Mouse (Mus musculus) adrenal gland, adult (tissue): Measurements from ENCODE around the gene Gm17617.

Source experiments
- DNase-seq, 2 experiments: peaks; one replicate each; pipeline ENCODE4 v3.0.0; 2022 to 2023; ENCODE audit warnings: low spot score in 1 of 2; ENCODE audit not compliant: inconsistent age in 2 of 2

Gene Gm17617

DNA sequence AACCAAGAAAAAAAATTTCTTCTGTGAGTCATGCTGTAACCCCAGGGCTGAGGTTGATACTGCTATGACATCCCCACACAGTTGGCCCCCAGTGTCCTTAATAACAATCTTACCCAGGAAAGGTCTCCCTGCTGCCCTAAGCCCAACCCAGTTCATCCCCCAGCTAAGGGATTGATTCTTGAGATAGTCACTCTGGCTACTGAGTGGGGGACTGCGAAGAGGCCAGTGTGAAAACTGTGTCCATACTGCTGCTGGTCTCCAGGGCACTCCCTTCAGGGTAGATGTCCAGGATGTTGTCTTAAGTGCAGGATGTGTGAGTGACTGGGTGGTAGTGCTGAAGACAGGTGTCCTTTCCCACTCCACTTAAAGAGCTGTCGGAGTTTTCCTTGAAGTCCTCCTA lies at the start of gene Gm17617:
Gene Gm17617 (minus strand): TSS at position 101 of the 400 bp plus-strand sequence.
- DNase-seq: no peak

DNA sequence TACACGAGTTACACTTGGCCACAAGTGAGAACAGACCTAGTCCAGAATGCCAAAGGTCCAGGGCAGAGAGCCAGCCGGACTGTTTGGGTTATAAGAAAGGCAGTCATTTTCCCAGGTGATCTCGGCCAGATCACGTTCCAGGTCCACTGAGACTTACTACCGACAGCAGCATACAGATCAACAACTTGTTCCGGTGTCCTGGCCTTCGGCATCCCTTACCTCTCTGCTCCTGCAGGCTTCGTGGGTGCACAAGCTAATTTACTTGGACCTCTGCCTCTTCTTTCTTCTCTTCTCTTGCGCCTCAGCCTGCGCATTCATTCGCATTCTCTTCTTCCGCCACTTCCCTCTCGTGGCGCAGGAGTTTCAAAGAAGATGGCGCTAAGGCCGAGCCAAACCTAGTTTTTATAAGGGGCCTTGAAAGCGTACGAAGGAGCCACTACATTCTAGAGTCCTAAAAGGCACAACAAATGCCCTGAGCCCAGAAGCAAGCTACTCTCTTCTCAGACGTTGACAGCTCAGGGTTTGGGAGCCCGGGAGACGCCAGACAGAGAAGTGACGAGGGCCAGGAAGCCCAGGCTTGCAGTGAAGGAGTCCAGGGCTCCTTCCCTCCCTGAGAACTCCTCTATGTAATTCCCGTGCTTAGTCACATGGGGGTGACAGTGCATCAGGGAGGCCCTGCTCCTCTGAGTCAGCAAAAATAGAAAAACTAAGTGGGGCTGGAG lies 49.0 kb upstream of the Gm17617 start:
- peak; percentile 86 to 97 for DNase-seq

DNA sequence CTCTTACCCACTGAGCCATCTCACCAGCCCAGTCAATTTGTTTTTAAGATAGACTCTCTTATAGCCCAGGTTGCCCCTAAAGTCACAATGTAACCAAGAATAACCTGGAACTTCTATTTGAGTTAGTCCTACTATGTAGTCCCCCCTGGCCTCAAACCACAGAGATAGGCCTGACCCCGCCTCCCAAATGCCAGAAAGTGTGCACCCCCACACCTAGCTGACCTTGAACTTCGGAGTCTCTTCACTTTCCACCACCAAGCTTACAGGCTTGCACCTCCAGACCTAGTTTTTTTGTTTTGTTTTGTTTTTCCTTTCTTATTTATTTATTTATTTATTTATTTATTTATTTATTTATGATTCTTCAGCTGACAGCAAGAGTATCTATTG lies 48.4 kb upstream of the Gm17617 start:
- DNase-seq: peak in 1 of 2 experiments; percentile 38

DNA sequence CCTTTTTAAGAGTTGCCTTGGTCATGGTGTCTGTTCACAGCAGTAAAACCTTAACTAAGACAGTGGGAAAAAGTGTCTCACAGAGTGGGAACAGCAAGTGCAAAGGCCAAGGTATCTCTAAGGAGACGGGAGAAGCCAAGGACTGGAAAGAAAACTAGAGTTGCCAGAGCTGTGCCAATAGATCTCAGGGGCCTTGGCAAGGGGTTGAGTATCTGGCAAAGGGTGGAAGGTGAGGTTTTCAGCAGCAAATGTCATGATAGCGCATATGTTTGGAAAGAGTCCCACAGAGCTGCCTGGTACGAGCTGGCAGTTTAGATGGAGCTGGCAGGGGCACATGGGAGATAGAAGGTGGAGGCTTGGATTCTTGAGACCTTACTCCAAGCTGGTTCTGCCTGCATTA lies 46.2 kb upstream of the Gm17617 start:
- DNase-seq: peak in 1 of 2 experiments; percentile 51

DNA sequence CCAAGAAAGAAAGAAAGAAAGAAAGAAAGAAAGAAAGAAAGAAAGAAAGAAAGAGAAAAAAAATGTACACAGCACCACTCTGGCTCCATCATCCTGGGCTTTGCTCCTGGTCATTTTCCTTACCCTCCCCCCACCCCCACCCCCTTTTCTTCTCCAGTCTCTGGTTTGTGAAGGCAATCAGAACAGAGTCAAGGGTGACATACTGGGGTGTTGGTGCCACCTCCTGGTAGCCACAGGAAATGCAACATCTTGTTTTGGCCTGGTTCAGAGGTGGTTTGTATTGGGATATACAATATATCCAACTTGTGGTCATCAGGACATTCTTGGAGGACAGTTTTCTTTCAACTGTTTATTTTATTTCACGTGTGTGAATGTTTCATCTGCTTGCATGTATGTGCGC lies 45.2 kb upstream of the Gm17617 start:
- peak; percentile 78 to 94 for DNase-seq

DNA sequence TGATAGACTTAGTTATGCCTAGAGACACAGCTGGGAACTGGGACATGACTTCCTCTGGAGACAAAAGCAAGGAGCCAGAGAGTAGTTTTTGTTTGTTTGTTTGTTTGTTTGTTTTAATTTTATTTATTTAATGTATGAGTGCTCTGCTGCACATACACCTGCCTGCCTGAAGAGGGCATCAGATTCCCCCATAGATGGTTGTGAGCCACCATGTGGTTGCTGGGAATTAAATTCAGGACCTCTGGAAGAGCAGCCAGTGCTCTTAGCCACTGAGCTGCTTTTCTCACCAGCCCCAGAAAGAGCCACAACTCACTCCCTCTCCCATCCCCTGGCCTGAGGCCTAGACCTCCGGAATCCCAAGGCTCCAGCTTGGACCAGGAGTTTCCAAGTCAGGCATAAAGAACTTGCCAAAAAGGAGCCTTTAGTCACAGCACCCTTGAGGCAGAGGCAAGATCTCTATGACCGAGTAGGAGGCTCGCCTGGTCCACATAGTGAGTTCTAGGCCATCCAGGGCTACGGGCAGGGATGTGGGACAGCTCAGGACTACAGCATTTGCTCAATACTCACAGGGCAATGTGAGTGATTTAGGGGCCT lies 44.7 kb upstream of the Gm17617 start:
- peak; percentile 25 to 69 for DNase-seq

DNA sequence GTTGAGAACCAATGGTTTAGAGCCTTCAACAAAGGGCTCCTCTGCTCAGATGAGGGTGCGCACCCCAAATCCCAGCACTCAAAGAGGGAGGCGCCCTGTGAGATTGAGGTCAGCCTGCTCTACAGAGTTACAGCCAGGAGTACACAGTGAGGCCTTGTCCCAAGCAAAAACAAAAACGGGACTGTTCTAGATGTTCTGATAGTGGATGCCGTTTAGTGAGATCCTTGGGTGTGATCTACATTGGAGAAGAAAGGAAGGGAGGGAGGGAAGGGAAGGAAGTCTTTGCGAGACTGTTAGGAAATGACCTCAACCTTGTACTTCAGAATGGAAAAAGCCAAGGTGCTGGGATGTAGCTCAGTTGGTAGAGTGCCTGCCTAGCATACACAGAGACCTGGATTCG lies 42.9 kb upstream of the Gm17617 start:
- DNase-seq: peak in 1 of 2 experiments; percentile 20

DNA sequence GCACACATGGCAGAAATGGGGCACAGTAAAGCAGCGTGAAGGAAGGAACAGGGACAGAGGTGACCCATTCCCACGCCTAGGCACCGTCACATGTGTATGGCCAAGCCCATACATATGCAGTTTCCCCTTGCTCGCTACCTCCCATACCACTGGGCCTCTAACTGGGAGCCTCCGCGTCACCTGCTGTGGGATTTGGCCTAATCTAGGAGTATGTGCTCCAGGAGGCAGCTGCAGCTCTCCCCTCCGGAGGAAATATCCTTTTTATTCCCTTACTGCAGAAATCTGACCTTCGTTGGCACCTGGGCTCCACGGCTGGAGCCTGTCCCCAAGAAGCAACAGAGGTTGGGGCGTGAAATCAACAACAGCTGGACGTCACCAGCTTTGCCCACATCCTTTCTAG lies 41.0 kb upstream of the Gm17617 start:
- DNase-seq: peak in 1 of 2 experiments; percentile 21

DNA sequence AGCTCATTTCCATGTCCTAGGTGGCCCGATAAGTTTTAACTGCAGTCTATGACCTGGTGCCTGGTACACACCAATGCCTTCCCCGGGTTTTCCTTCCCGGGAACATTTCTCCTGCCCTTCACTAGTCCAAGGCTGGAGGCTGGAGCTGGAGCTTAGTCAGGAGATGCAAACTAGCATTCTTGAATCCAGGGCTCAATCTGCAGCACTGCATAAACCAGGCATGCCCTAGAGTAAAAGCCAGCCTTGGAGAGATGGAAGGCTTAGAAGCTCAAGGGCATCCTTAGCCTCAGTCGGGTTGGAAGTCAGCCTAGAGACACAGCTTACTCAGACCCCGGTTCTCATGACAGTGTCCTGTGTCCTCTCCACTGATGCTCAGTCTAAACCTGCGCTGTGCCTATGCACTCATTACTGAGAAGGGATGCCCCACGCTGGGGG lies 39.0 kb upstream of the Gm17617 start:
- peak; percentile 60 to 86 for DNase-seq

DNA sequence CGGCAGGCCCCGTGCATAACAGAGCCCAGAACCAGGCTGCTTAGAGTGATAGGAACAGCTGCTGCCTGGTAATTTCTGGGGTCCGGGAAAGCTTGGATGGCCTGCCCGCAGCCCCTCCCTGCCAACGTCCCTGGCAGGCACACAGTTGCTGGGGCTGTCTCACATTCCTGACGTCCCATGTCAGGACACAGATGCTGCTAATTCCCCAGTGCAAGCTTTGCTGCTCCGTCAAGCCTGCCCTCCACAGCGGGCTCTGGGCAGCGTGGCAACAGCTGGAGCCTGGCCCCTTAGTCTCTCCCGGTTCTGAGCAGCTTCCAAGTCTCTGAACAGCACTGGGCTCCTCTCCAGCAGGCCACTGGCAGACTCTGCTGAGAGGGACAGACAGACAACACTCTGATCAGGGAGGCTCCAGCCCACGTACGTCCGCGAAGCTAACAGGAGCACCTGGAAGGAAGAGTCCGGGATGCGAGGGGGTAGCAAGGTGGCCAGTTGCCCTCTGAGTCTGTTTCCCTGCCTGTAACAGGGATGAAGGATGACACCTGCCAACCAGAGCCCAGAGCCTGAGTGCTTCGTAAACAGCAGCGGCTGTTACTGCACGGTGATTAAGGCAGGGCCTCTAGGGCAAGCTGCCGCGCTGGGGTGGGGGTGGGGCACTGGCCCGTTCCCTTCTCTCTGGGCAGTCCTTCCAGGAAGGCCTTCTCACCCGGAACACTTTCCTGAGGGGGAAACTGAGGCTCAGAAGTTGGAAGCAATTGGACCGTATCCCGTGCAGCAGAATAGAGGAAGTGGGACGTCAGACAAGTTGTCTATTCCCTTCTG lies 38.4 kb upstream of the Gm17617 start:
- DNase-seq: peak; percentile 66 to 87

DNA sequence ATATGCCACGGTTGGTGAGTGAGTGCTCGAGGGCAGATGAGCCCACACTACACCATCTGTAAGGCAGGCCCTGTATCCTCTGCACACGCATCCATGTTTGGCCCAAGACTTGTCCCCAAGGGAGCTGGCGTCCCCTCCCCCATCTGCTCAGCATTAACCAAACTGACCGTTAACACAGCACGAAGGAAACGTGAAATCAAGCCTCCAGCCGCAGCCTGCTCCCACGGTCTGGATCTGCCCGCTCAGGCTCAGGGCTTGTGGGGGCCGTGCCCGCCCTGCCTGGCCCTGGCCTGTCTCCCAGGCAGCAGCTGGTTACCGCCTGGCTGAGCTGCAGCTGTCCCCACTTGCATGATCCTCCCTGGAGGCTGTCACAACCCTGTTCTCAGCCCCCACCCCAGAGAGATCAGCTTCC lies 35.6 kb upstream of the Gm17617 start:
- DNase-seq: peak; percentile 42 to 55

DNA sequence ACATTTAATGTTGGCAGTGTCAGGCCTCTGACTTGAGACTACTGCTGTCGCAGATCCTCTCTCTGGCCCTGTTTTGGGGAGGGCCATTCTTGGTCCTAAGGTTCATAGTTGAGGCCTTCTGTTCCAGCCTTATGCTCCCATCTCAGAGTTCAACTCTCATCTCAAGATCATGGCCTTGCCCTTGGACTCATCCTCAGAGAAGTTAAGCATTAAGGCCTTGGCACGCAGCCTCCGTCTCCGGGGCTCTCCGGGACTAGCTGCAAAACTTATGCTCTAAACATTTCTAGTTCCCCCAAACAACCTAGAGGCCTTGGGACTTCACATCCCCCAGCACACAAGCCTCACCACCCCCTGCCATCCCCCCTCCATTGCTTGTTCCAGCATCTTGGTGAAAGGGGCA lies 34.9 kb upstream of the Gm17617 start:
- DNase-seq: peak in 1 of 2 experiments; percentile 60

DNA sequence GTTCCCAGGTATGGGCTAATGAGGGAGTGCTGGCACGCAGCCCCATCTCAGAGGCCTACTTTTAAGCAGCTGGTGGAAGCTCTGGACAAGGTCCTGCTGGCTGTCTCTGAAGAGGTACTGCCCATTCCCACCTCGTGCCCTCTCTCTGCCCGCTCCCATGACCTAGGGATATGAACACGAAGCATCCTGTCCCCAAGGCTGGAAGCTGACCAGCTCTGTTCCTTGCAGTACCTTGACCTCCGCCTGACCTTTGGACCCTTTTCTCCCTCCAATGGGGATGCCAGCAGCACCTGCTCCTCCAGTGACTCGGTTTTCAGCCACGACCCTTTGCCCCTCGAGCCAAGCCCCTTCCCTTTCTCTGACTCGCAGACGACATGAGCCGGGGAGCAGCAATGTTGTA lies 34.5 kb upstream of the Gm17617 start:
- no peak for DNase-seq

DNA sequence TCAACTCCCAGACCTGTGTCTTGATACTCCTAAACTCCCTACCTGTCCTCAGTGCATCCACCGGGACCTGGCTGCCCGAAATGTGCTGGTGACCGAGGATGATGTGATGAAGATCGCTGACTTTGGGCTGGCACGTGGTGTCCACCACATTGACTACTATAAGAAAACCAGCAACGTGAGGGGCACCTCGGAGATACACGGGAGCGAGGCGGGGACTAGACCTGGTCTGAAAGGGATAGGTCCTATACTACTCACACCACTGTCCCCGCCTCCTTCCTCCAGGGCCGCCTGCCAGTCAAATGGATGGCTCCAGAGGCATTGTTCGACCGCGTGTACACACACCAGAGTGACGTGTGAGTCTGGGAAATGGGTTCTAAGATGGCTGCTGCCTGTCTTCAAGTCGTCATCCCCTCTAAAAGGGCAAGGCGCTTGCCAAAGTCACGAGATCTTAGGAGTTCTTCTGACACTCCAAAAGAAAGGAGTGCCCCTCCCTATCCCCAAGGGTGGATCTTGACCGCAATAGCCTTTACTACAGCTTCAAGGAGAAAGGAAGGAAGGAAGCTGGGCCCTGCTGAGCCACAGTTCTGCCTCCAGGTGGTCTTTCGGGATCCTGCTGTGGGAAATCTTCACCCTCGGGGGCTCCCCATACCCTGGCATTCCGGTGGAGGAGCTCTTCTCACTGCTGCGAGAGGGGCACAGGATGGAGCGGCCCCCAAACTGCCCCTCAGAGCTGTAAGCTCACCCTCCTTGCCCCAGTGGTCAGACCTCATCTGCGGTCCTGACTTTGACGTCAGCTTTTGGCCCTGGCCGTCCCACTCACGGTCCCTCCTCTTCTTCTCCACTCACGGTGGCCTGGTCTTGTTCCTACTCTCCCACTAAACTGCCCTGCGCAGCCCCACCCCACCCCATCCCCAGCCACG lies 33.7 kb upstream of the Gm17617 start:
- DNase-seq: peak in 1 of 2 experiments; percentile 24

DNA sequence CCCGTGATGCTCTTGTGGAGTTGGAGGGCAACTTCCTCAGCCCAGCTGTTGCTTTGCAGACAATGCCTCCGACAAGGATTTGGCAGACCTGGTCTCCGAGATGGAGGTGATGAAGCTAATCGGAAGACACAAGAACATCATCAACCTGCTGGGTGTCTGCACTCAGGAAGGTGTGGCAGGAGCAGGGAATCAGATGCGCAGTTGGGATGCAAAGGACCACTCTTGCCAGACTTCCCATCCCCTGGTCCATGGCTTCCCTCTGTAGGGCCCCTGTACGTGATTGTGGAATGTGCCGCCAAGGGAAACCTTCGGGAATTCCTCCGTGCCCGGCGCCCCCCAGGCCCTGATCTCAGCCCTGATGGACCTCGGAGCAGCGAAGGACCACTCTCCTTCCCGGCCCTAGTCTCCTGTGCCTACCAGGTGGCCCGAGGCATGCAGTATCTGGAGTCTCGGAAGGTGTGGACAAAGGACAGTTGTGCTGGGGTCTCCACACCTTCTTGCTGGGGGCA lies 32.5 kb upstream of the Gm17617 start:
- no peak for DNase-seq

DNA sequence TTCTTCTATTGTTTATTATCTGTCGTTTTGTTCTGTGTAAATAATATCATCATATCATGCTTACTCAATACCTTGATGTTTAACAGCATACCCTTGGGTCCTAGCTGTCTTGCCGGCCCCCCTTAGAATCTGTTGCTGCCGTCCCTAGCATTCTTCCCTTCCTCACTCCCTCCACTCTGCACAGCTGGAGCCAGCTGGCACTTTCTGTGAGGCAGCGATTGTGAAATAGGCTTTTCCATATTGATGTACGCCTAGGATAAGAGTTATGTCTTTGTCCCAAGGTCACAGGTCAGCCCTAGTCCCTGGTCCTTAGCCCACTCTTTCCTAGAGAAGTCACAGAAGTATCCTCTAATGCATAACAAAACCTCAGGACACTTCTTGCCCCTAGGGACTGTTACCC lies 30.2 kb upstream of the Gm17617 start:
- DNase-seq: peak in 1 of 2 experiments; percentile 40

DNA sequence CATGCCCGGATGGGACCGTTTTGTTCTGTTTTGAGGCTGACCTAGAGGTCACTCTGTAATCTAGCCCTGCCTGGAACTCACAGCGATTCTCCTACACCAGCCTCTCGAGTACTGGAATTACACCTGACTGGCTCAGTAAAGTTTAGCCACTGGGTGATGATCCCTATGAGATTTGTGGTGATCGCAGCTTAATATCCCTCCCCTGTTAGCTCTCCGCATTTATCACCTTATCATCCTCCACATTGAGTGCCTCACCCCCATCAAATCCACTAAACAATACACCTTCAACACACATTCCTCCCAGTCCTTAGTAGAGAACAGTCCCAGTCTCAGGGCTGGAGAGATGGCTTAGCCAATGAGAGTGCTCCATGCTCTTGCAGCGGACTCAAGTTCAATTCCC lies 29.0 kb upstream of the Gm17617 start:
- no peak for DNase-seq

DNA sequence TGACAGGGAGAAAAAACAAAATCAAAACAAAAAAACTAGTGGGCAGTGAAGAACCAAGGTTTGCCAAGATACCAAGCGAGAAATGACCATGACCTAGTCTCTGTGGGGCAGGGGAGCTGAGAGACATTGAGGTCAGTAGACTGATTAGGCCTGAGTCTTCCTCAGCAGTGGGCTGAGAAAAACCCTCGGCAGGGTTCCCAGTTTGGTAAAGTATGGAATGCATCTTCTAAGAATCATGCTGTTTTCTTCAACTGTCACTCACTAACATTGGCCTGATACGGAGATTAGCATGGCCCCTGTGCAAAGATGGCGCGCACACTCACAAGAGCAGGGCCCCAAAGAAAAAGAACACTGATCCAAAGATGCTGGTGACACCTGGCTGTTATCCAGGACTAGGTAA lies 20.6 kb upstream of the Gm17617 start:
- peak in 1 of 2 experiments; percentile 63 for DNase-seq

DNA sequence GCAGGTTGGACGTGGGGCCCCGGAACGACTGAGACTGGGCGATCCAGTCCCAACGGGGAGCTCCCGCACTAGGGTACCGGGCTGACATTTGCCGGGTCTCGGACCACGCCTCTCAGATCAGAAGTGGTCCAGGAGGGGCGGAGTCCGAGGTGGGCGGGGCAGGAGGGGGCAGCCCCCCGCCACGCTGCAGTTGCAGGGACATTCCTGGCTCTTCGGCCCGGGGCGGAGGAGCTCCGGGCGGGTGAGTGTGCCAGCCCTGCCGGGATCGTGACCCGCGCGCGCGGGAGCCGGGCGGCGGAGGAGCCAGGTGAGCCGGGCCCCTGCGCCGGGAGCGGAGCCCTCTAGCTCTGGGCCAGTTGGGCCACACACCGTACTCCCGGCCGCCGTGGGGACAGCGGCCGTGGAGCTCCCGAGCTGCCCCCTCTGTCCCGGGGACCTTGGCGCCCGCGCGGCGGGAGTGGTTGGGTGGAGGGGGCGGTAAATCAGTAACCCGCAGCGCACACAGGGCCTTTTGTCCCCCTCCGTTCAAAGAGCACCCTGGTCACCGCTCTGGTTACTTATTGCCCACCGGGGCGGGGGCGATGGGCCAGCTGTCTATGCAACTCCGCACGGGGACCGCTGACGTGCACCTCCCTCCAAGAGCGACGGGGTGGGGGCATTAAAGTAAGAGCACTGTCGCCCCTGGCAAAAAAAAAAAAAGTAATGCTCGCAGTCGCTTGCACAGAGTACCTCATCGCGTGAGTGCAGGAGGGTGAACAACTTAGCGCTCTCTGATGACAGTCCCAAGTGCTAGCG lies 19.5 kb upstream of the Gm17617 start, which contains the start of gene Fgfr4:
Gene Fgfr4 (plus strand): TSS at position 20 of the 795 bp plus-strand sequence.
- DNase-seq: peak; percentile 82 to 92

DNA sequence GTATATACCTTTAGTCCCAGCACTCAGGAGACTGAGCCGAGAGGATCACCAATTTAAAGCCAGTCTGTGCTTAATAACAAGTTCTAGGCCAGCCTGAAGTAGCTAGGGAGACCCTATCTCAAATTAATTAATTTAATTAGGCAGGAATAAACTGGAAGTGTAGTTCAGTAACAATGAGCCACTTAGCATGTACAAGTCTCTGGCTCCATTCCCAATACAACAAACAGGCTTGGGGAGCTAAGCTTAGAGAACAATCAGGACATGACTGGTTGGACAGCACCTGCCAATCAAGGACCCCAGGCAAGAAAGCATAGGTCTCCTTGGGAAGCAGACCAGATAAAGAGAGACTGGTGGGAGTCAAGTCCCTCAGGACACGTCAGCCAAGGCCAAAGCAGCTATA lies 6.9 kb upstream of the Gm17617 start:
- DNase-seq: no peak
